Mouse (Mus musculus): ENCODE data around the gene Mepce. TPM values are rescaled to one million over a fixed set of nuclear protein-coding genes. Genes with fewer than 3 reads are reported as not detected.
A peak's percentile ranks its signal among the peaks of the same experiment; 100 is the strongest.

The Mepce gene
- polyA plus RNA-seq, 1 experiment from 2014 or later: 7.5 TPM

DNA sequence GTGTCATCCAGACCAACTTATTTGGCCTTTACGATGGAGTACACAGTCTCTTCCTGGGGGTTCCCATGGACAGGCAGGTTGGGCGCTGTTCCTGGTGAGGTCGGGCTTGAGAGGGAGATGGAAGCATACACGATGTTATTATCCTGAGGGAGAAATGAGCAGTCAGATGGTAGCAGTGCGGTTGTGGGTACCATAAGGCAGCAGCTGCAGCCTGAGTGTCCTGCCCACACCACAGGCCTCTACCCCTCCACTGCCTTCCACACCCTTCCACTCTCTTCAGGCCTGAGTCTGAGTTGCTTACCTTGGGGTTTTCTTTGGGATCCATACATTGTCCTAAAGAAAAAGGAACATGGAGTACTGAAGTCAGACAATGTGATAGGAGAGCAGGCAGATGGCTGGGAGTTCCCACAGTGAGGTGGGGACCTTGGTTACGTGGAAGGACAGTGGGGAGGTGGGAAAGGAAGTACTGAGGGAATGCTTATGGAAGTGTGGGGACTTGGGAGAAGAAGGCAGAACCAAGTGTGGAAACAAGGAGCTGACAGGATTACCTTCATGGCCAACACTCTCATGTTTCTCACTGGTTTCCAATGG, 36.1 kb upstream of the Mepce start:
- ATAC-seq (ENCODE audit: insufficient read depth, low FRiP score, low read depth): no peak
- no peak overlapping the region for H3K4me2 ChIP-seq
- 86% methylated on average over 6 of the region's 6 CpGs for WGBS
- no peaks in the 10 kb centered on the region for H3K4me1 ChIP-seq
- H3K36me3 ChIP-seq: no peaks in the 10 kb centered on the region
- no peak overlapping the region for H3K4me3 ChIP-seq (replicated peaks)
- no peaks in the 10 kb centered on the region for H3K9me3 ChIP-seq
- H3K27ac ChIP-seq: no peak overlapping the region
- H3K27me3 ChIP-seq (replicated peaks): no peaks in the 10 kb centered on the region
- no peak overlapping the region for H3K9ac ChIP-seq

GRCm38 (mm10) chr5:137822602-137823001, 35.1 kb upstream of the Mepce start:
- Histone ChIP-seq H3K27me3 (replicated peaks) (no peaks in the 10 kb centered on the region), H3K4me1 (no peaks in the 10 kb centered on the region), H3K27ac (no peak overlapping the region), H3K9ac (no peak overlapping the region), H3K4me2 (no peak overlapping the region), H3K9me3 (no peaks in the 10 kb centered on the region), H3K4me3 (replicated peaks) (no peak overlapping the region), H3K36me3 (no peaks in the 10 kb centered on the region)
- ATAC-seq (ENCODE audit: insufficient read depth, low FRiP score, low read depth): no peak
- 74% methylated on average over 1 of the region's 1 CpGs for WGBS

DNA sequence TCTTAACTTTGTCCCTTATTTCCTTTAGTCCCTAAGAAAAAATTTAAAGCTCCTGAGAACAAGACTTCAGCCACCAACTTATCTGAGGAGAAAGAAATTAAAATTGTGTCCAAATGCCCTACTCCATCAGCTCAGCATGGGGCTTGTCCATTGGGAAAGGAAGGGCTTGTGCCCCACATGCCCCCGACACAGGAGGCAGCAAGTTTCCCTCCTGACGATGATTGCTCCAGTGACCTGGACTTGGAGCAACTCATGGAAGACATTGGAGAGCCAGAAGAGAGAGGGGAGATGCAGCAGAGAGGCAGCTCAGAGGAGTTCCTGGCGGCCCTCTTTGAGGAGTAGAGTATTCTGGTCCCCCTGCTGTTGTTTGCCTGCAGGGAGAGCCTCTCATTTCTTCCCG, 34.7 kb upstream of the Mepce start:
- Histone ChIP-seq H3K4me1 (no peaks in the 10 kb centered on the region), H3K27me3 (replicated peaks) (no peaks in the 10 kb centered on the region), H3K4me3 (replicated peaks) (no peak overlapping the region), H3K27ac (no peak overlapping the region), H3K36me3 (no peaks in the 10 kb centered on the region), H3K4me2 (no peak overlapping the region), H3K9me3 (no peaks in the 10 kb centered on the region), H3K9ac (no peak overlapping the region)
- 65% methylated on average over 4 of the region's 4 CpGs for WGBS
- ATAC-seq (ENCODE audit: insufficient read depth, low FRiP score, low read depth): no peak

GRCm38 (mm10) chr5:137817466-137818222, 30.2 kb upstream of the Mepce start:
- Histone ChIP-seq H3K4me1 (no peaks in the 10 kb centered on the region), H3K9ac (no peak overlapping the region), H3K36me3 (no peaks in the 10 kb centered on the region), H3K27me3 (replicated peaks) (no peaks in the 10 kb centered on the region), H3K4me3 (replicated peaks) (no peak overlapping the region), H3K9me3 (no peaks in the 10 kb centered on the region), H3K27ac (no peak overlapping the region), H3K4me2 (no peak overlapping the region)
- 63% methylated on average over 4 of the region's 4 CpGs for WGBS
- ATAC-seq (ENCODE audit: insufficient read depth, low FRiP score, low read depth): no peak

- Histone ChIP-seq H3K9ac (no peak overlapping the region), H3K27me3 (replicated peaks) (no peaks in the 10 kb centered on the region), H3K4me2 (no peak overlapping the region), H3K36me3 (no peaks in the 10 kb centered on the region), H3K4me1 (no peaks in the 10 kb centered on the region), H3K4me3 (replicated peaks) (no peak overlapping the region), H3K9me3 (no peaks in the 10 kb centered on the region), H3K27ac (no peak overlapping the region)
- WGBS: 88% methylated on average over 5 of the region's 5 CpGs
- ATAC-seq (ENCODE audit: insufficient read depth, low FRiP score, low read depth): no peak
Observed at GRCm38 (mm10) chr5:137808316-137808715, 20.9 kb upstream of the Mepce start.

DNA sequence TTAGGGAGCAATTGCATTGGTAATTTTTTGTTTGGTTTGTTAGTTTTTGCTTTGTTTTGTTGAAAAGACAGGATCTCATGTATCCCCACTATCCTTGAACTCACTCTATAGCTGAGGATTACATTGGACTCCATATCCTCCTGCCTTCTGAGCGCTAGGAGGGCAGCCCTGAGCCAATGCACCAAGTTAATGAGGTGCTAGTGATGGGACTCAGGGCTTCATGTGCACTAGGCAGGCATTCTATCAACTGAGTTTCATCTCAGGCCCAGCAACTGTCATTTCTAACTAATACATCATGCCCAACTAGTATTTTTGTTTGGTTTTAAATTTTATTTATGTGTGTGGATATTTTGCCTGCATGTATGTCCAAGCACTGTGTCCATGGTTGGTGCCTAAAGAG, 18.7 kb upstream of the Mepce start:
- Histone ChIP-seq H3K4me2 (no peak overlapping the region), H3K9ac (no peak overlapping the region), H3K9me3 (no peaks in the 10 kb centered on the region), H3K27me3 (replicated peaks) (no peaks in the 10 kb centered on the region), H3K27ac (no peak overlapping the region), H3K4me3 (replicated peaks) (no peak overlapping the region), H3K4me1 (no peaks in the 10 kb centered on the region), H3K36me3 (no peaks in the 10 kb centered on the region)
- ATAC-seq (ENCODE audit: insufficient read depth, low FRiP score, low read depth): no peak
- 85% methylated on average over 1 of the region's 1 CpGs for WGBS

DNA sequence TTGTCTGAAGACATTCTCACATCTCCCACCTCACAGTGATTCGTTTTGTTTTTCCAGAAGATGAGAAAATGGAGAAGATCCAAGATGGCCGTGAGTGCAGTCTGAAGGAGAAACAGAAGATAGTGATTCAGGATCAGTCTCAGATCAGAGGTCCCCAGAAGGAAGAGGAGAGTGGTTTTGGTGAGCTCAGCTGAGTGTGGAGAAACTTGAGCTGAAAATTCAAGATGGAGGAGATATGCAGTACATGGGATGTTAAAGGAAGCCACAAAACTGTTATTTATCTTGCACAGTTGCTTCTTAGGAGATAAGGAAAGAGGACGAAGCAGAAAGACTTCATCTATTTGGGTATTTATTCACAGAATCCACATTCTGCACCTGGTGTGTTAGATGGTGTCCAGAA, 13.5 kb upstream of the Mepce start:
- Histone ChIP-seq H3K9ac (no peak overlapping the region), H3K27me3 (replicated peaks) (no peaks in the 10 kb centered on the region), H3K4me3 (replicated peaks) (no peak overlapping the region), H3K36me3 (no peaks in the 10 kb centered on the region), H3K4me2 (no peak overlapping the region), H3K27ac (no peak overlapping the region), H3K9me3 (no peaks in the 10 kb centered on the region), H3K4me1 (no peaks in the 10 kb centered on the region)
- no peak for ATAC-seq (ENCODE audit: insufficient read depth, low FRiP score, low read depth)
- 78% methylated on average over 3 of the region's 3 CpGs for WGBS

GRCm38 (mm10) chr5:137796606-137797005, 9.2 kb upstream of the Mepce start:
- Histone ChIP-seq H3K36me3 (no peaks in the 10 kb centered on the region), H3K9ac (no peak overlapping the region), H3K27me3 (replicated peaks) (no peaks in the 10 kb centered on the region), H3K4me2 (no peak overlapping the region), H3K4me1 (no peaks in the 10 kb centered on the region), H3K27ac (no peak overlapping the region), H3K9me3 (no peaks in the 10 kb centered on the region), H3K4me3 (replicated peaks) (no peak overlapping the region)
- 73% methylated on average over 3 of the region's 3 CpGs for WGBS
- no peak for ATAC-seq (ENCODE audit: insufficient read depth, low FRiP score, low read depth)

- no peak for ATAC-seq (ENCODE audit: insufficient read depth, low FRiP score, low read depth)
Observed at GRCm38 (mm10) chr5:137791553-137791952, 4.1 kb upstream of the Mepce start.

GRCm38 (mm10) chr5:137788946-137789531, 1.6 kb upstream of the Mepce start:
- H3K36me3 ChIP-seq: 0 out of 2 replicates have a peak, but pooled peaks cover 3% of the 10 kb centered on the region
- H3K27ac ChIP-seq: no peak overlapping the region
- peaks cover 17% of the 10 kb centered on the region for H3K4me1 ChIP-seq
- no peak for ATAC-seq (ENCODE audit: insufficient read depth, low FRiP score, low read depth)
- H3K9me3 ChIP-seq: no peaks in the 10 kb centered on the region
- H3K4me3 ChIP-seq (replicated peaks): no peak overlapping the region
- no peak overlapping the region for H3K9ac ChIP-seq
- WGBS: 92% methylated on average over 2 of the region's 2 CpGs
- H3K4me2 ChIP-seq: no peak overlapping the region
- no peaks in the 10 kb centered on the region for H3K27me3 ChIP-seq (replicated peaks)

More at GRCm38 (mm10) chr5:137791553-137791952, 4.1 kb upstream of the Mepce start:
- Histone ChIP-seq H3K4me1 (0 out of 2 replicates have a peak, but pooled peaks cover 4% of the 10 kb centered on the region), H3K9ac (no peak overlapping the region), H3K27ac (no peak overlapping the region), H3K9me3 (no peaks in the 10 kb centered on the region), H3K36me3 (no peaks in the 10 kb centered on the region), H3K4me3 (replicated peaks) (no peak overlapping the region), H3K4me2 (no peak overlapping the region), H3K27me3 (replicated peaks) (no peaks in the 10 kb centered on the region)

- H3K9ac ChIP-seq: no peak overlapping the region
- peak overlapping the region; percentile 89 for H3K4me2 ChIP-seq
- H3K4me3 ChIP-seq (replicated peaks): peak overlapping the region; percentile 93
- 75% methylated on average over 24 of the region's 24 CpGs for WGBS
- H3K4me1 ChIP-seq: peaks cover 25% of the 10 kb centered on the region
- 0 out of 2 replicates have a peak, but pooled peaks cover 4% of the 10 kb centered on the region for H3K36me3 ChIP-seq
- no peaks in the 10 kb centered on the region for H3K27me3 ChIP-seq (replicated peaks)
- ATAC-seq (ENCODE audit: insufficient read depth, low FRiP score, low read depth): no peak
- H3K9me3 ChIP-seq: no peaks in the 10 kb centered on the region
- no peak overlapping the region for H3K27ac ChIP-seq
Observed at GRCm38 (mm10) chr5:137788171-137788570, 716 bp upstream of the Mepce start.
